Mouse (Mus musculus) G1E (cell line): ENCODE measurements around the gene Tmem229b. TPM values are rescaled to one million over a fixed set of nuclear protein-coding genes. Genes with fewer than 3 reads are reported as not detected.

Experiments used
- ATAC-seq: 2 replicates; pipeline ENCODE4 v1.8.0; 2016; ENCODE audit warnings: mild to moderate bottlenecking; ENCODE audit not compliant: insufficient number of reproducible peaks, poor library complexity, low FRiP score, severe bottlenecking; ENCODE audit errors: extremely low read depth
- DNase-seq: peaks from one replicate; pipeline ENCODE4 v3.0.0; 2012; ENCODE audit warnings: low spot score
- H3K27me3 ChIP-seq: 2 replicates; pipeline ENCODE4 v1.6.1; 2012; ENCODE audit warnings: mild to moderate bottlenecking, low read length, inconsistent platforms; ENCODE audit not compliant: insufficient read depth
- H3K36me3 ChIP-seq: replicated peaks from 2 replicates; pipeline ENCODE3; 2012; ENCODE audit warnings: mild to moderate bottlenecking, inconsistent platforms
- H3K4me1 ChIP-seq: 2 replicates; pipeline ENCODE4 v1.6.1; 2012; ENCODE audit warnings: low read depth, low read length, inconsistent platforms, mixed read lengths; ENCODE audit not compliant: insufficient read depth
- H3K4me3 ChIP-seq: 2 replicates; pipeline ENCODE4 v1.5.1; 2012; ENCODE audit warnings: low read depth, mild to moderate bottlenecking, inconsistent platforms, low read length, moderate library complexity, mixed read lengths
- H3K9me3 ChIP-seq: replicated peaks from 2 replicates; pipeline ENCODE4 v1.6.1; 2012; ENCODE audit warnings: inconsistent platforms
- CTCF ChIP-seq: IDR thresholded peaks from 2 replicates; pipeline ENCODE4 v1.5.1; 2012; ENCODE audit warnings: low read depth, low read length, inconsistent platforms, mixed read lengths
- GATA1 ChIP-seq: IDR thresholded peaks from 2 replicates; pipeline ENCODE4 v1.6.1; 2012; ENCODE audit warnings: borderline replicate concordance, low read length, inconsistent platforms, mixed read lengths
- GATA2 ChIP-seq: IDR thresholded peaks from 2 replicates; pipeline ENCODE4 v1.6.1; 2012; ENCODE audit warnings: low read depth, low read length, inconsistent platforms, borderline replicate concordance
- POLR2AphosphoS5 ChIP-seq: IDR thresholded peaks from 2 replicates; pipeline ENCODE4 v1.6.1; 2012; ENCODE audit warnings: low read depth, low read length, inconsistent platforms; ENCODE audit not compliant: insufficient replicate concordance
- TAL1 ChIP-seq: conservative IDR thresholded peaks from 2 replicates; pipeline ENCODE4 v1.6.1; 2012; ENCODE audit warnings: low read depth, low read length, inconsistent platforms, mixed read lengths
- polyA plus RNA-seq: library from polyadenylated mRNA; stranded (reverse); fragments of >175 nt; gene quantifications from 2 replicates; pipeline ENCODE4 v1.2.3, GENCODE M21; 2012
- total RNA-seq, 2 experiments: library from RNA; stranded (forward) in 1 of 2; stranded (reverse) in 1 of 2; fragments of 200-1000 nt in 1 of 2; fragments of >200 nt in 1 of 2; fragmentation: Nextera tagmentation in 1 of 2; gene quantifications; 2 replicates each; pipeline ENCODE4 v1.2.3; 2014 to 2017

Tmem229b gene
- total and polyA plus RNA-seq, 3 experiments = 9.4 to 34.8 (median 12.4) TPM

GRCm38 (mm10) chr12:79046171-79046570 is 38.7 kb upstream of the Tmem229b start:
- TF ChIP-seq POLR2AphosphoS5 (no peak), GATA1 (no peak), CTCF (no peak), GATA2 (no peak), TAL1 (no peak)
- ATAC-seq (no peak), DNase-seq (no peak)
- Histone ChIP-seq H3K36me3 (no peaks in the 10 kb centered on the region), H3K27me3 (peaks cover 39% of the 10 kb centered on the region), H3K4me3 (no peak overlapping the region), H3K4me1 (peaks cover 7% of the 10 kb centered on the region), H3K9me3 (no peaks in the 10 kb centered on the region)

GRCm38 (mm10) chr12:79044668-79045067 is 37.2 kb upstream of the Tmem229b start:
- Histone ChIP-seq H3K36me3 (no peaks in the 10 kb centered on the region), H3K9me3 (no peaks in the 10 kb centered on the region), H3K4me1 (peaks cover 7% of the 10 kb centered on the region), H3K27me3 (peaks cover 38% of the 10 kb centered on the region), H3K4me3 (no peak overlapping the region)
- DNase-seq (no peak), ATAC-seq (no peak)
- TF ChIP-seq POLR2AphosphoS5 (no peak), GATA2 (no peak), TAL1 (no peak), CTCF (no peak), GATA1 (no peak)

GRCm38 (mm10) chr12:79041436-79041835 is 34.0 kb upstream of the Tmem229b start:
- Histone ChIP-seq H3K4me3 (no peak overlapping the region), H3K36me3 (no peaks in the 10 kb centered on the region), H3K9me3 (no peaks in the 10 kb centered on the region), H3K4me1 (peaks cover 7% of the 10 kb centered on the region), H3K27me3 (peaks cover 29% of the 10 kb centered on the region)
- ATAC-seq (no peak; the same call in 1 of the 2 replicates), DNase-seq (no peak)
- TF ChIP-seq CTCF (no peak), GATA2 (no peak), TAL1 (no peak), GATA1 (no peak), POLR2AphosphoS5 (no peak)

- Histone ChIP-seq H3K27me3 (peaks cover 28% of the 10 kb centered on the region), H3K4me3 (no peak overlapping the region), H3K9me3 (no peaks in the 10 kb centered on the region), H3K4me1 (peaks cover 7% of the 10 kb centered on the region), H3K36me3 (no peaks in the 10 kb centered on the region)
- ATAC-seq (no peak), DNase-seq (no peak)
- TF ChIP-seq GATA1 (no peak), TAL1 (no peak), POLR2AphosphoS5 (no peak), CTCF (no peak), GATA2 (no peak)
Observed at GRCm38 (mm10) chr12:79040201-79040827, 32.9 kb upstream of the Tmem229b start.

GRCm38 (mm10) chr12:79039708-79040107 is 32.3 kb upstream of the Tmem229b start:
- no peak overlapping the region for H3K4me3 ChIP-seq

GRCm38 (mm10) chr12:79035349-79035748 is 27.9 kb upstream of the Tmem229b start:
- Histone ChIP-seq H3K4me1 (no peaks in the 10 kb centered on the region), H3K36me3 (no peaks in the 10 kb centered on the region), H3K9me3 (no peaks in the 10 kb centered on the region), H3K4me3 (no peak overlapping the region), H3K27me3 (peaks cover 27% of the 10 kb centered on the region)
- TF ChIP-seq GATA2 (no peak), CTCF (no peak), GATA1 (no peak), POLR2AphosphoS5 (no peak), TAL1 (no peak)
- ATAC-seq (no peak), DNase-seq (no peak)

More at GRCm38 (mm10) chr12:79039708-79040107, 32.3 kb upstream of the Tmem229b start:
- Histone ChIP-seq H3K36me3 (no peaks in the 10 kb centered on the region), H3K9me3 (no peaks in the 10 kb centered on the region), H3K27me3 (peaks cover 25% of the 10 kb centered on the region), H3K4me1 (peaks cover 7% of the 10 kb centered on the region)
- ATAC-seq (no peak), DNase-seq (no peak)
- no peak for TF ChIP-seq TAL1
- TF ChIP-seq GATA2 = no peak
- TF ChIP-seq GATA1 = no peak
- TF ChIP-seq CTCF = no peak
- no peak for TF ChIP-seq POLR2AphosphoS5
